Mouse (Mus musculus): ENCODE data around the gene Etv6. TPM values are rescaled to one million over a fixed set of nuclear protein-coding genes. Genes with fewer than 3 reads are reported as not detected.
"Not testable (repeated sequence)": the region's sequence is repeated elsewhere in the genome, so short reads cannot be mapped to it uniquely, and the experiment has no call there.

Gene Etv6
- polyA plus RNA-seq (2015; fragmentation: Nextera tagmentation; extraction: Ambion mirVana) = 5.2 and 5.8 TPM in 2 replicates

DNA sequence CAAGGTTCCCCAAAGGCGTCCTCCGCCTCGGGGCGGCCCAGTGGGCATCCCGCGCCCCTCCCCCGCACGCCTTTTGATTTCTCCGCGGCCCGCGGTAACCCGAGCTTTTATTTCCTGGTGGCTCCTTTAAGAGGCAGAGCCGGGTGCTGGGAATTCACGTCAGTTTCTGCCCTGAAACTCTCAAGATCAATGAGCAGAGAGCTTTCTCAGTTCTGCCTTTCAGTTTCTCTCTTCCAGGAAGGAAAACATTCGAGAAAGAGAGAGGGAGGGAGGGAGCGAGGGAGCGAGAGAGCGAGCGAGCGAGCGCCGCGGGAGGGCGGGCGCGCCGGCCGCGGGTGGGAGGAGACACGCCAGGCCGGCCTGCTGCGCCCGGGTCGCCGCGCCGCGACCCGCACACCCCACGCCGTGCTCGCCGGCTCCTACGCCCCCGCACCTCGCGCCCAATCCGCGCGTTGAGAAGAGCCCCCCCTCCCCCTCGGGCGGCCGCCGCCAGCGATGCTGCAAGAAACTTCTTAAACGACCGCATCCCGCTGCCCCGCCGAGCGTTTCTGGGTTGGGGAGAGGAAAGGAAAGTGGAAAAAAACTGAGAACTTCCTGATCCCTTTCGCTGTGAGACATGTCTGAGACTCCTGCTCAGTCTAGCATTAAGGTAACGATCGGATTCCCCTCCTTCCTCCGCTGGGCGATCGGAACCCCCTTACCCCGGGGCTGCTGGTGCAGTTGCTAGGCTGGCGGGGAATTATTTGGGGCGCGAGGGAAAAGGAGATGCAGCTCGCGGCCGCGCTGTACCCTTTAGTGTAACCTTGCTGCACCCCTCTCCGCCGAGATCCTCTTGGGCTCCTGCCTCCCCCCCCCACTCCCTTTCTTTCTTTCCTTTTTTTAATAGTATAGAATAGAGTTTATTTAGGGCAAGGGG lies at the start of gene Etv6:
Gene Etv6 (plus strand): TSS at position 211 of the 916 bp plus-strand sequence.
- H3K4me3 ChIP-seq (replicated peaks; ENCODE audit: low read length) = peak within 1 kb of the TSS; percentile 92
- no peaks in the 10 kb centered on the region for H3K36me3 ChIP-seq (ENCODE audit: control insufficient read depth, insufficient read depth)
- peak within 1 kb of the TSS; percentile 100 for H3K27ac ChIP-seq (ENCODE audit: low read length)
- H3K4me1 ChIP-seq (replicated peaks; ENCODE audit: control insufficient read depth, insufficient read depth, low read length) = peaks cover 21% of the 10 kb centered on the region
- peak within 1 kb of the TSS; percentile 73 for H3K4me2 ChIP-seq (ENCODE audit: low read length)
- peak; percentile 64 for ATAC-seq
- WGBS = under 1% methylated on average over 69 of the region's 78 CpGs
- peak within 1 kb of the TSS; percentile 100 for H3K9ac ChIP-seq (replicated peaks; ENCODE audit: low read depth, low read length)
- H3K9me3 ChIP-seq (ENCODE audit: control insufficient read depth, low read length) = no peaks in the 10 kb centered on the region
- H3K27me3 ChIP-seq (replicated peaks; ENCODE audit: control insufficient read depth, insufficient read depth, low read length) = no peaks in the 10 kb centered on the region

DNA sequence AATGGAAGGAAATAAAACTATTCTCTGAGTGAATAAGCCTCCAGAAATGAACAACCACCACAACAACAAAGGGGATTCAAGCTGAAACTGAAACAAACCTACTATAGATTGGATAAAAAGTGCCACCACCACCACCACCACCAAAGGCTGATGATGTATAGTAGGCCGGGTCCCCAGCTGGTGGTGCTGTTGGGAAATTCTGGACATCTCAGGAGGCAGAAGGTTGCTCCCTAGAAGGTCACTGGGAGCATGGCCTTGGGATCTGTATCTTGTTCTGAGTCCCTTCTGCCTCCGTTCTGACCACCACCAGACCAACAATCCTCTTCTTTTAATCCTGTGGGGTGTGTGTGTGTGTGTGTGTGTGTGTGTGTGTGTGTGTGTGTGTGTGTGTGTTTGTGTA lies 49.3 kb upstream of the Etv6 start:
- H3K4me3 ChIP-seq (replicated peaks; ENCODE audit: low read length) = no peak overlapping the region
- no peak for ATAC-seq
- 0 out of 2 replicates have a peak, but pooled peaks cover 2% of the 10 kb centered on the region for H3K4me1 ChIP-seq (replicated peaks; ENCODE audit: control insufficient read depth, insufficient read depth, low read length)
- H3K4me2 ChIP-seq (ENCODE audit: low read length) = no peak overlapping the region
- H3K27me3 ChIP-seq (replicated peaks; ENCODE audit: control insufficient read depth, insufficient read depth, low read length) = no peaks in the 10 kb centered on the region
- no peaks in the 10 kb centered on the region for H3K9me3 ChIP-seq (ENCODE audit: control insufficient read depth, low read length)
- H3K9ac ChIP-seq (replicated peaks; ENCODE audit: low read depth, low read length) = no peak overlapping the region
- 75% methylated on average over 2 of the region's 2 CpGs for WGBS
- no peak overlapping the region for H3K27ac ChIP-seq (ENCODE audit: low read length)
- H3K36me3 ChIP-seq (ENCODE audit: control insufficient read depth, insufficient read depth) = no peaks in the 10 kb centered on the region

DNA sequence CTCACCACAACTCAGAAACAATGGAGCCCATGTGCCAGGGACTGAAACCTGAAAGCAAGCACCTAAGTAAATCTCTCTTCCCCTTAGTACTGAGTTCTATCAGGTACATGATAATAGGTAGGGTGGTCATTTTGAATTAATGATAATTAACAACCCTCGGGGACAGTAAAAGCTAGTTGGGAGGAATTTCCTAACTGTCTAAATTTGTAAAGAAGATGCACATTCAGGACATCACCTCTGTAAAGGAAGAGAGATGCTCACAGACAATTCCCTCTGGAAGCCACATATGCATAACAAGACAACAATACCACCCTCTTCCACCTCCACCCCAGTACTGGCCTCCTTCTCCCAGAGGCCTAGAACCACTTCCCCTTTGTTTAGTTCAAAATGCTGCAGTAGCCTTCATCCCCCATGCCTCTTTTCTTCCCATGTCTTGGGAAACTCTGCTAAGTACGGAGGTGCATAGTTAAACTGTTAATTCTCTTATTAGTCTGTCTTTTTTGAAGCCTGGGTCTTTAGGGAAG lies 48.4 kb upstream of the Etv6 start:
- Histone ChIP-seq H3K36me3 (ENCODE audit: control insufficient read depth, insufficient read depth) (no peaks in the 10 kb centered on the region), H3K4me2 (ENCODE audit: low read length) (no peak overlapping the region), H3K27me3 (replicated peaks; ENCODE audit: control insufficient read depth, insufficient read depth, low read length) (no peaks in the 10 kb centered on the region), H3K9me3 (ENCODE audit: control insufficient read depth, low read length) (no peaks in the 10 kb centered on the region), H3K9ac (replicated peaks; ENCODE audit: low read depth, low read length) (no peak overlapping the region), H3K4me3 (replicated peaks; ENCODE audit: low read length) (no peak overlapping the region), H3K27ac (ENCODE audit: low read length) (no peak overlapping the region), H3K4me1 (replicated peaks; ENCODE audit: control insufficient read depth, insufficient read depth, low read length) (0 out of 2 replicates have a peak, but pooled peaks cover 2% of the 10 kb centered on the region)
- WGBS = 50% methylated on average over 2 of the region's 2 CpGs
- no peak for ATAC-seq

DNA sequence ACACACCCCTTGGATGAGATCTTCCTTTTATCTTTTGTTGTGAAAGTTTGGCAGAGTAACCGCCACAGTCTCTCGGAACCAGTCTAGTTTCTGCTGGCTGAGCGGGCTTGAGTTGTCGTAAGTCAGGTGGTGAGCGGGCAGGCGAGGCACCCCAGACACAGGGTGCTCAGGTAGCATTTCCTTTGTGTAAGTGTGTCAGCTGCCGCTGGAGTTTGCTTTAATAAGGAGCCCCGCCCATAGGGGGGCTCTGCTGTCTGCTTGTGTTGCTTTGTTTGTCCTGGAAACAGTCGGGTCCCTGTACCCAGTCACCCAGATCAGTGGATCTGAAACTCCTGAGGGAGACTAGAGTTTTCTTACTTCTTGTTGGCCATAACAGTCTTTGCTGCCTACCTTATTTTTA lies 47.5 kb upstream of the Etv6 start:
- 41% methylated on average over 9 of the region's 9 CpGs for WGBS
- H3K9me3 ChIP-seq (ENCODE audit: control insufficient read depth, low read length) = no peaks in the 10 kb centered on the region
- no peaks in the 10 kb centered on the region for H3K36me3 ChIP-seq (ENCODE audit: control insufficient read depth, insufficient read depth)
- no peak overlapping the region for H3K4me2 ChIP-seq (ENCODE audit: low read length)
- H3K4me3 ChIP-seq (replicated peaks; ENCODE audit: low read length) = no peak overlapping the region
- no peak overlapping the region for H3K9ac ChIP-seq (replicated peaks; ENCODE audit: low read depth, low read length)
- H3K27me3 ChIP-seq (replicated peaks; ENCODE audit: control insufficient read depth, insufficient read depth, low read length) = no peaks in the 10 kb centered on the region
- no peak for ATAC-seq
- H3K4me1 ChIP-seq (replicated peaks; ENCODE audit: control insufficient read depth, insufficient read depth, low read length) = 0 out of 2 replicates have a peak, but pooled peaks cover 2% of the 10 kb centered on the region
- no peak overlapping the region for H3K27ac ChIP-seq (ENCODE audit: low read length)

DNA sequence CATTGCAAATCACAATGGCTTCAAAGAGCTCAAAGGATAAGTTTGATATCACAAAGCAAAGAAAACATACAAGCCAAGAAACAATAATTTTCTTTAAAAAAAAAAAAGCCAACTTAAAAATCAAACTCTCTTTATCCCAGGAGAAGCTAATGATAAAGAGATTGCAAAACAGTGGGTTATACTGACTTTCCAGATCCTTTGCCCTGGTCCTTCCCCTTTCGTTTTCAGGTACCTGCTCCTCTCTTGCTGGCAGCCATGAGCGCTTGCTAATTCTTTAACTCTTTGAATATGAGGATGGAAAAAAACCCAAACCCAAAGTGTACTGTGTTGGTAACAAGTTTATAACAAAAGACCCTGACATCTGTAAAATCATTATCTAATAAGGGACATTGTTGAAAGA lies 38.0 kb upstream of the Etv6 start:
- Histone ChIP-seq H3K27me3 (replicated peaks; ENCODE audit: control insufficient read depth, insufficient read depth, low read length) (no peaks in the 10 kb centered on the region), H3K27ac (ENCODE audit: low read length) (no peak overlapping the region), H3K9ac (replicated peaks; ENCODE audit: low read depth, low read length) (no peak overlapping the region), H3K9me3 (ENCODE audit: control insufficient read depth, low read length) (no peaks in the 10 kb centered on the region), H3K4me3 (replicated peaks; ENCODE audit: low read length) (no peak overlapping the region), H3K4me2 (ENCODE audit: low read length) (no peak overlapping the region), H3K36me3 (ENCODE audit: control insufficient read depth, insufficient read depth) (no peaks in the 10 kb centered on the region), H3K4me1 (replicated peaks; ENCODE audit: control insufficient read depth, insufficient read depth, low read length) (no peaks in the 10 kb centered on the region)
- WGBS = 87% methylated on average over 2 of the region's 2 CpGs
- ATAC-seq = no peak

DNA sequence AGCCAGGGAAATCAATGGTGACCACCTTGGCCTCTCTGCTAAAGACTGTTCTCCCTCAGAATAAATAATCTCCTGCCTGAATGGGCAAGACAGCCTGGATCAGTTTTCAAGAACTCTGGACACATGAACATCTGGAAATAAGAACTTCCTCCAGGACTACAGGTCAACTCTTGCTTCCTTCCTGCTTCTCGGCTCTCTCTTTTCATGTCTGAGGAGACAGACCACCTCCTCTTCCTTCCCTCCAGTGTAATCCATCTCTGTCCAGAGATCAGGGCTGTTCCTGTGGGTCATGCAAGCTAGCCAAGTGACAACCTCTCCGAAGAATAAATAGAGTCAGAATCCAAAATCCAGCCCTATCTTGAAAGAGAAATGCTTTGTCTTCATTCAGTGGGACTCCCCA lies 37.6 kb upstream of the Etv6 start:
- H3K27me3 ChIP-seq (replicated peaks; ENCODE audit: control insufficient read depth, insufficient read depth, low read length) = no peaks in the 10 kb centered on the region

DNA sequence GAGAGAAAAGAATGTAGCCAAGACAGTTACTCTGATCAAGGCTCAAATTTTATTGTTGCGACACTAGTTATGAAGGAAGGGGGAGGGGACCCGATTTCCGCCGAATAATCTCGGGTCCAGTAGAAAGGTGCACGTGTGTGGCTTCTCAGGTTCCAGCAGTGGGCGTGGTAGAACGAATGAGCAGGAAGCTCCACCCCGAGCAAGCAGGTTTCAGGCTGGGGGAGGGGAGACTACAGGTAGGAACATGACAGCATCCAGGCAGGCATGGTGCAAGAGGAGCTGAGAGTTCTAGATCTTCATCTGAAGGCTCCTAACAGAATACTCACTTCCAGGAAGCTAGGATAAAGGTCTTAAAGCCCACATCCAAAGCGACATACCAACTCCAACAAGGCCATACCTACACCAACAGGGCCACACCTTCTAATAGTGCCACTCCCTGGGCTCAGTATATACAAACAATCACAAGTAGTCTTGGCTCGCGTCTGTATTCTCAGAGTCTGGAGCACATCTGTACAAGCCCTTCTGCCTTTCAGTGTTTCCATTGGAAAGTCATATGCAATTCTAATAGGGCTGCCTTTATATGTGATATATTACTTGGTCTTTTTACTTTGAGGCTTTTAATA lies 20.9 kb upstream of the Etv6 start:
- 86% methylated on average over 4 of the region's 12 CpGs for WGBS
- not testable (repeated sequence) for ATAC-seq; H3K4me2 ChIP-seq (ENCODE audit: low read length); H3K36me3 ChIP-seq (ENCODE audit: control insufficient read depth, insufficient read depth); H3K9me3 ChIP-seq (ENCODE audit: control insufficient read depth, low read length); H3K4me3 ChIP-seq (replicated peaks; ENCODE audit: low read length); H3K9ac ChIP-seq (replicated peaks; ENCODE audit: low read depth, low read length); H3K27me3 ChIP-seq (replicated peaks; ENCODE audit: control insufficient read depth, insufficient read depth, low read length); H3K4me1 ChIP-seq (replicated peaks; ENCODE audit: control insufficient read depth, insufficient read depth, low read length); H3K27ac ChIP-seq (ENCODE audit: low read length)

More for the DNA sequence above, 37.6 kb upstream of the Etv6 start:
- WGBS = 95% methylated on average over 2 of the region's 2 CpGs
- no peak overlapping the region for H3K27ac ChIP-seq (ENCODE audit: low read length)
- no peak overlapping the region for H3K4me2 ChIP-seq (ENCODE audit: low read length)
- H3K4me3 ChIP-seq (replicated peaks; ENCODE audit: low read length) = no peak overlapping the region
- no peaks in the 10 kb centered on the region for H3K4me1 ChIP-seq (replicated peaks; ENCODE audit: control insufficient read depth, insufficient read depth, low read length)
- H3K9me3 ChIP-seq (ENCODE audit: control insufficient read depth, low read length) = no peaks in the 10 kb centered on the region
- no peak overlapping the region for H3K9ac ChIP-seq (replicated peaks; ENCODE audit: low read depth, low read length)
- H3K36me3 ChIP-seq (ENCODE audit: control insufficient read depth, insufficient read depth) = no peaks in the 10 kb centered on the region
- ATAC-seq = no peak

DNA sequence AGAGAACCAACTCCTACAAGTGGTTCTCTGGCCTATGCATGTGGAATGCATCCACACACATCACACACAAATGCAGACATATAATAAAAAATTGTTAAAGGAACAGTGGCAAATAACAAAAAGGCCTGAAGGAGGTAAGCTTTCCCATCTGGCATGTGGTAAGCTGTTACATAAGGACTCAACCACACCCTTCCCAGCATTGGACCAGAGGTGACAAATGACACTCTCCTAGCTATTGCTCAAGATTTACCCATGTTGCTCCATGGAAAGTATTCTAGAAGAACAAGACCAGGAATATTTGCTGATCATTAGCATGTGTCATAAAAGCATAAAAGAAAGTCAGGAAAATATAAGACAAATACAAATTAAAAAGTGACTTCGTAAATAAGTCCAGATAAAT lies 16.7 kb upstream of the Etv6 start:
- no peak overlapping the region for H3K27ac ChIP-seq (ENCODE audit: low read length)
- no peak overlapping the region for H3K4me3 ChIP-seq (replicated peaks; ENCODE audit: low read length)
- 90% methylated on average over 1 of the region's 1 CpGs for WGBS
- no peak overlapping the region for H3K9ac ChIP-seq (replicated peaks; ENCODE audit: low read depth, low read length)
- H3K9me3 ChIP-seq (ENCODE audit: control insufficient read depth, low read length) = no peaks in the 10 kb centered on the region
- H3K27me3 ChIP-seq (replicated peaks; ENCODE audit: control insufficient read depth, insufficient read depth, low read length) = no peaks in the 10 kb centered on the region
- no peak overlapping the region for H3K4me2 ChIP-seq (ENCODE audit: low read length)
- no peak for ATAC-seq
- H3K36me3 ChIP-seq (ENCODE audit: control insufficient read depth, insufficient read depth) = no peaks in the 10 kb centered on the region
- H3K4me1 ChIP-seq (replicated peaks; ENCODE audit: control insufficient read depth, insufficient read depth, low read length) = no peaks in the 10 kb centered on the region

DNA sequence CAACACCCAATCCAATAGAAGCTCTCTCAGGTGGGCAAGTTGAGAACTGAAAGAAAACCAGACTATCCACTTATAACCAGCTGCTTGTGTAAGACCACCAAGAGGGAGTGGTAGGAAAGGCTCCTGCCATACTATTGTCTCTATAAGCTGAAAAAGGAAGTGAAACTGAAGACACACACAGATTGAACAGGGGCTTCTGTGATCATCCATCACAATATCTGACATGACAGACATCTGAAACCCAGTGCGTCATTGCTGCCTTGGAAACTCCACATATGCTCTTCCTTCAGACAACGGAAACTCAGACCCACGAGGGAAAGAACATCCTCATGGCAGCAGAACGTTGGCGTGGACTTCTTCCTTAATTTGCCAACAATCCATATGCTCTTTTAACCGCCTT lies 14.7 kb upstream of the Etv6 start:
- WGBS = 85% methylated on average over 6 of the region's 6 CpGs
- no peaks in the 10 kb centered on the region for H3K27me3 ChIP-seq (replicated peaks; ENCODE audit: control insufficient read depth, insufficient read depth, low read length)
- no peak overlapping the region for H3K4me3 ChIP-seq (replicated peaks; ENCODE audit: low read length)
- H3K4me2 ChIP-seq (ENCODE audit: low read length) = no peak overlapping the region
- H3K27ac ChIP-seq (ENCODE audit: low read length) = no peak overlapping the region
- ATAC-seq = no peak
- no peaks in the 10 kb centered on the region for H3K9me3 ChIP-seq (ENCODE audit: control insufficient read depth, low read length)
- H3K36me3 ChIP-seq (ENCODE audit: control insufficient read depth, insufficient read depth) = no peaks in the 10 kb centered on the region
- H3K9ac ChIP-seq (replicated peaks; ENCODE audit: low read depth, low read length) = no peak overlapping the region
- no peaks in the 10 kb centered on the region for H3K4me1 ChIP-seq (replicated peaks; ENCODE audit: control insufficient read depth, insufficient read depth, low read length)
